16 mouse cellular contexts compared by ENCODE assay signal in the genomic region with DNA sequence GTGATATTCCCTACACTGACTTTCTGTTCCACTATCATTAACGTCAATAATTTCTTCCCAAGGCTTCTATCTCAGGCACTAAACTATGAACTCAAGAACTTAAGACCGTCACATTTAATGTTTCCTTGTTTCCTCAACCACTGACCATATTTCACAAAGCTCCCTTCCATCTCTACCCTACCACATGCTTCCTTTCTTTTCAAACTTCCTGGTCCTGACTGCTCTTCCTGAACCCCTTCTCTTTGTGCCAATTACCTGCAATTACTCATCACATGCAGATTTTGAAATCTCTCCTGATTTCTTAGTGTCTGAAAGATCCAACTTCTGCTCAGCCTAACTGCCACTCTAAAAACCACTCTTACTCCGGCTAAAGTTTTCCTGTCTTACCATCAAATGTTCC.
"Had no signal": no experiment of that assay in that cellular context is flagged by ENCODE, and none has a peak within 500 bp of the region (broad histone marks: within the 10 kb centered on the region; RNA-seq: fewer than 3 reads in every experiment).

No protein-coding gene starts in this region.

- DNase-seq: liver, embryonic 13.5 days; liver, postnatal 0 days; lung, adult 2 months; lung, postnatal 14 days; lung, postnatal 36 days; retina, postnatal 1 day; right cerebral cortex, adult 18-20 months; right cerebral cortex, postnatal 25 days; right cerebral cortex, postnatal 4 days; spleen, adult 18-20 months; thymus, adult 2 months; thymus, postnatal 14 days; thymus, postnatal 36 days had no signal

- ATAC-seq: liver, postnatal 0 days; lung, postnatal 0 days; midbrain, embryonic 13.5 days; midbrain, embryonic 16.5 days had no signal
